Mouse (Mus musculus) central nervous system, embryonic 14 days (tissue): Measurements from ENCODE around the gene Grb14. TPM values are rescaled to one million over a fixed set of nuclear protein-coding genes. Genes with fewer than 3 reads are reported as not detected.

Experiments used
- polyA plus RNA-seq: library from polyadenylated mRNA; depleted of rRNA; stranded (reverse); fragments of >200 nt; gene quantifications from 2 replicates; pipeline ENCODE4 v1.2.3, GENCODE M21; 2012; rRNA removed

Gene Grb14
- polyA plus RNA-seq: 7.9 and 10.6 TPM in 2 replicates

DNA sequence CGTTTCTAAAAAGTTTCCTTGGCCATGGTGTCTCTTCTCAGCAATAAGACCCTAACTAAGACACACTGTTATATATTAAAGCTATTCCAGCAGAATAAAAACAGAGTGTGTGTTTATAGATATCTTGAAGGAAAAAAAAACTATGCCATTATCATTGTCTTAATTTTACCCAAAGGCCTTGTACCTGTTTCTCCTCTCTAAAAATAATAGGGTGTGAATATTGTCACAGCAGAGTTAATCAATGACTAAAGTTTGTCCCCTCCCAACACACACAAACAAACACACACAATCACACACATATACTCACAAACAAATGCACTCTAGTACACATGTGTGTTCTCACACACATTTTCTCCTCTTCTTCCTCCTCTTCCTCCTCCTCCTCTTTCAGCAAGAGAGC lies at the start of gene Grb14:
TSS of gene Grb14 (minus strand) at position 101 of the 400 bp plus-strand sequence.

Other genes with a start within 250 kb of the Grb14 start
- gene Cobll1, start 214.4 kb upstream of the Grb14 start, polyA plus RNA-seq: 3.8 and 4.1 TPM in 2 replicates